Mouse (Mus musculus): ENCODE measurements around the gene Vax2.

DNA sequence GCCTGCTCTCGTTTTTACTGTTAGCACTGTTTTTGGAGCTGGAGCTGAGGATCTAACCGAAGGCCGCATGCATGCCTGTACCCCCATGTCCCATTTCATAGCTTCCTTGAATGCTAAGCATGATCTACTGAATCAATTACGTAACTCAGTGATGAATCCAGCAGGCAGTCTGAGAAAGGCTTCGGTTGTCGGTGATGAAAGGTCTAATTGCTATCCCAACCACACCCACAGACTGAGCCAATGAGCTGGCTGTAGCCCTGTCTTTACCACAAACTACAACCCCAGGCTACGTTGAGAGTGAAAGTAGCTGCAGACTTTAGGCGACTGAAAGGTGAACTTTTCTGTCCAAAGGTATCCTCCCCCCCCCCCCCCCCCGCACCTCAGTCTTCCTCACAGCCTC is 63.1 kb downstream of the Vax2 start:
- no peak for TF ChIP-seq CTCF (IDR thresholded peaks at IDR 0.05; ENCODE audit: borderline replicate concordance, control insufficient read depth, extremely low read depth, insufficient read depth, low read length, poor library complexity)
- no peak for TF ChIP-seq POLR2A (IDR thresholded peaks at IDR 0.05; ENCODE audit: control insufficient read depth, extremely low read depth, insufficient read depth, low read length, poor library complexity)

Measured in thymus, adult 2 months (tissue).